Mouse (Mus musculus) erythroid progenitor cell, adult 5-6 weeks (primary cell): ENCODE measurements around the gene Cdkl4. TPM values are rescaled to one million over a fixed set of nuclear protein-coding genes. Genes with fewer than 3 reads are reported as not detected.
"Not testable (repeated sequence)": the region's sequence is repeated elsewhere in the genome, so short reads cannot be mapped to it uniquely, and the experiment has no call there.

ENCODE experiments used
- ATAC-seq: replicated peaks from 2 replicates; pipeline ENCODE4 v1.8.0; 2016; ENCODE audit warnings: moderate number of reproducible peaks, mild to moderate bottlenecking, moderate TSS enrichment, inconsistent platforms; ENCODE audit not compliant: poor library complexity, low FRiP score, severe bottlenecking
- total RNA-seq, 2 experiments: library from RNA; stranded (forward) in 1 of 2; stranded (reverse) in 1 of 2; fragments of 150-400 nt in 1 of 2; fragments of 186-747, 209-891 nt in 1 of 2; gene quantifications; 2 replicates each; pipeline versions ENCODE4 v1.2.3 to v1.2.4; 2015 to 2017; ENCODE audit warnings: low replicate concordance in 2 of 2

Cdkl4 gene
- total RNA-seq (2015; ENCODE audit: low replicate concordance) (2.2 TPM in 1 of 2 replicates, not detected in the other), total RNA-seq (2017; ENCODE audit: low replicate concordance) (not detected in 2 replicates)

- ATAC-seq = no peak
Measured at GRCm38 (mm10) chr17:80577639-80578038, at the start of gene Cdkl4. Cdkl4 (minus strand) TSS chr17:80577813.

GRCm38 (mm10) chr17:80624979-80625378 lies 47.4 kb upstream of the Cdkl4 start:
- ATAC-seq = no peak

- ATAC-seq = no peak
Measured at GRCm38 (mm10) chr17:80621691-80622090, 44.1 kb upstream of the Cdkl4 start.

DNA sequence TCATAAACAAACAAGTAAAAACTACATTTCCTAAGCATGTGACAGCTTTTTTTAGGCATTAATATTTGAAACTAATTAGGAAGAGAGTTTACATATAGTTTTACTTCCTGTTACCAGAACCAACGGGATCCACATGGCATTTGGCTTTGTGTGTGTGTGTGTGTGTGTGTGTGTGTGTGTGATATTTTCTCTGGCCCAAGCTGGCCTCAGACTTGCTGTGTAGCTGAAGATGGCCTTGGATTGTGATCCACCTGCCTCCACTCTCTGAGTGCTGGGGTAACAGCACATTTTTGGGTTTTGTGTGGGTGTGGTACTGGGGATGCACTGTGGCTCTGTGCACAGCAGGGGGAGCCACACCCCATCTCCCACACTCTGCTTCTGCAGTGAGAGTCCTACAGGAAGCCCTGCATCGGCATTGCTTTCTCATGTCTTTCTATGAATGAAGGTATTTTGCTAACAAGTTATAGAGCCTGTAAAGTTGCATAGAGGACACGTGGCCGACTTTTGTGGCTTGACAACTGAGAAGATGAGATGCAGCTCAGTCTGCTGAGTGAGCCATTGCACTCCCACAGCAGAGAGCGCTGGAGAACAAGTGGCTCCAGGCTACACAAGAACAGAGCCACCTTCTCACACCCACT lies 43.3 kb upstream of the Cdkl4 start:
- ATAC-seq = no peak

- ATAC-seq = no peak
Measured at GRCm38 (mm10) chr17:80619556-80619955, 41.9 kb upstream of the Cdkl4 start.

DNA sequence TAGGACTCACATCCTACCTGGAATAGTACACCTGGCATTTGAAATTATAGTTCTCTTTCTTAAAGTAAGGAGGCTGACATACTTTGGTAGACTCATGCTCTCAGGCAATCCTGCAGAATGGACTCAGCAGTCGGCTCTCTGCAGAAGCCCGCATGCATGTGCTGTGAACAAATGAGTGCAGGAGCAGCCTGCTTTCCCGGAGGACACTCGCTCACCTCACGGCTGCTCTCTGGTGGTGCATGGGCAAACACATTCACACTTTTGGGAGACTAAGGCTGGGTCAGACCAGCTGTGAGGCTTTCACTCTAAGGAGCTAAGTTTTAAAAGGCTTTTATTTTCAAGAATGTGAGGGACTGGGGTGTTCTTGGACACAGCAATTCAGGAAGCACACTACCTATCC lies 41.3 kb upstream of the Cdkl4 start:
- no peak for ATAC-seq

- ATAC-seq = no peak
Measured at GRCm38 (mm10) chr17:80603806-80604205, 26.2 kb upstream of the Cdkl4 start.

DNA sequence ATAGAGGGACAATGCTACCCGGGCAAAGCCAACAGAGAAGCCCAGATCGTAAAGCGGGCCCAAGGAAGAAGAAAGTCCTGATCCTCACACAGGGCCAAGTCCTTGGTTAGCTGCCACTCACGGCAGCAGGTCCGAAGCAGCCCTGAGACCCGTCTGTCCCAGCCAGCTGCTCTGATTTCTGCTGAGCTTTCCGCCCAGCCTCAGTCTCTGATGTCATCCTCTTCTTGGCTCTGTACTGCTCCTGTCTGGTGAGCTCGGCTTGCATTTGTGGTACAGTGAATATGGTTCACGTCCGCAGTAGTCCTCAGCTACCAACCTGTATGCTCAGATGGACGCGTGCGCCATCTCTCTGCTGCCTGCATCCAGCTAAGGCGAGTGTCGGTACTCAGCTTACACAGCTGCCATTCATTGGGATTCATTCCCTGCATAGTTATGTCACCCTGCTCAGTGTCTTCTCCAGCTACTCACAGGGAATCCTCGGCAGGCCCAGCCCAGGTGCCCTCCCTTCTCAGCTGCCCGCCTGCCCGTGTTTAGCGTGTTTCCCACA lies 25.5 kb upstream of the Cdkl4 start:
- no peak for ATAC-seq

DNA sequence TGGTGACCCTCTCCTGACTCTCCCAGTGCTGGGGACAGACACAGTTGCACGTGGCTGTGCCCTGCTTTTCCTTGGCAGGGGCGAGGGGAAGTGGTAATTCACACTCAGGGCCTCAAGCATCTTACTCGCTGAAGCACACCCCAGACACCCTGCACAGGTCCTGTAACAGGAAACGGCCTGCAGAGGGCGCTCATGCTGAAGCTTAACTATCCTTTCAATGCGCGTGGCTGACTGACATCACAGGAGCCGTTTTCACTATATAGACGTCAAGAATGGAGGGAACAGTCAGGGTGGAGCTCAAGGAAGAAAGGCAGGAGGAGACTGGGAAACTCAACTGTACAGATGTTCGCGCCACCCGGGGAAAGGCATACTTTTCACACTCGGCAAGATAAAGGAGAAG lies 23.8 kb upstream of the Cdkl4 start:
- no peak for ATAC-seq

- ATAC-seq = no peak
Measured at GRCm38 (mm10) chr17:80583051-80583450, 5.4 kb upstream of the Cdkl4 start.

DNA sequence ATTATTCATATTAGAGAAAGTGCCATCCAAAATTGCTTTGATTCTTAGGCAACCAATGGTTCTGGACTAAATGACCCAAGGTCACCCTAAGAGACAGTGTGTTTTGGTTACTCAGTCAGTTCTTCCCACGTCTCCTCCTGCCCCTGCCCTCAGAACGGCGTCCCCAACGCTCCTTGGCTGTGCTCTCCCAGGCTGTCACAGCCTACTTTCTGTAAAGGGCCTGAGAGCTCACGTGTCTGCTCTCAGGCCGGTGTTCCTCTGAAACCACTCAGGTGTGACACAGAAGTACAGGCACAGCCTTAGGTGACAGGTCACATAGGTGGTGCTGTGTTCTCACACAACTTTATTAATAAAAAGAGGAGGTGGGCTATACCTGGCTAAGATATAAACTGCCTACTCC lies 2.3 kb upstream of the Cdkl4 start:
- ATAC-seq = no peak

GRCm38 (mm10) chr17:80579089-80579488 lies 1.5 kb upstream of the Cdkl4 start:
- no peak for ATAC-seq

- ATAC-seq = no peak
Measured at GRCm38 (mm10) chr17:80578041-80578440, 428 bp upstream of the Cdkl4 start.

GRCm38 (mm10) chr17:80577214-80577613 lies 399 bp downstream of the Cdkl4 start:
- ATAC-seq = no peak

- ATAC-seq = no peak
Measured at GRCm38 (mm10) chr17:80575008-80575407, 2.6 kb downstream of the Cdkl4 start.

GRCm38 (mm10) chr17:80574471-80574965 lies 3.1 kb downstream of the Cdkl4 start:
- no peak for ATAC-seq

DNA sequence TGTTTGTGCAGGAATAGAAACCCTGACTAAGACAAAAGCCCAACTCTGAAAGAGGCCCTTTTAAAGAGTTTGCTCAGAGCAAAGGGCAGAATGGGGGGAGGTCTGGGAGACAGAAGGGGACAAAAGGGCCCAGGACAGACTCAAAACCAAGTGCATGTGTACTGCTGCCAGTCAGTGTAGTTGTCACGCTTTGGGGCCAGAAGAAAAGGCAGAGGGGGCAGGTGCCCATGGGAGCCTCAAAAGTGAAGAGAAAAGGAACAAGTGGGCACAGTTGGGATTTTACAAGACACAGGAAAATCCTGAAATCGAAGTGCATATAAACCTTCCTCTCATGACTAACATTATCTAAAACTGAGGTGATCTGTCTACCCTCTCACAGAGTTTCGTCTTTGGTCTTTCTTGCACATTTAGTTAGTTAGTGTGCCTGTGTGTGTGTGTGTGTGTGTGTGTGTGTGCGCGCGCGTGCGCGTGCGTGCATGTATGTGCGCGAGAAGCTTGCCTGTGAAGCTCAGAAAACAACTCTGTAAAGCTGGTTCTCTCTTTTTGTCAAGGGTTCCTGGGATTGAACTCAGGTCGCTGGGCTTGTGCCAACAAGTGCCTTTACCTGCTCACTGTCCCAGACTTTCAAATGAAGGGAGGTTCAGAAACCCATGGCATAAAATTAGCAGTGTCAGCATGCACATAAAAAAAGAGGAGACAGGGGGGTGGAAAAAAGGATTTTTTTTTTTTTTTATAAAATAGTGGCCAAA lies 5.3 kb downstream of the Cdkl4 start:
- ATAC-seq = no peak

DNA sequence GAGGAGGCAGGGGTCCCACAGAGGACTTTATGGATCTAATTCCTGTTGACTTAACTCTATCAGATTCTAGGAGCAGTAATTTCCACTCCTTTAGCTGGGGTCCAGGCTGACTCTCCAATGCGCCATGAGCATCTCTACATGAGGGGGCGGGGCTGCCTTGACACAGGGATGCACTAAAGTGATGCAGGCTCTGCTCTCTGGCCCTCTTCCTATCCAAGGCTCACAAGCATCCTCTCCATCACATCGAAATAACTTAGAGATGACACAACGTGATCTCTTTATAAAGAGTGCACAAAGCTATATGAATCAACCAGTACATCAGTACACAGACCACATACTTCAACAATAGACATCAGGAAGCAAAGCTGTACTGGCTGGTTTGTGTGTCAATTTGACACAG lies 6.2 kb downstream of the Cdkl4 start:
- ATAC-seq = no peak

DNA sequence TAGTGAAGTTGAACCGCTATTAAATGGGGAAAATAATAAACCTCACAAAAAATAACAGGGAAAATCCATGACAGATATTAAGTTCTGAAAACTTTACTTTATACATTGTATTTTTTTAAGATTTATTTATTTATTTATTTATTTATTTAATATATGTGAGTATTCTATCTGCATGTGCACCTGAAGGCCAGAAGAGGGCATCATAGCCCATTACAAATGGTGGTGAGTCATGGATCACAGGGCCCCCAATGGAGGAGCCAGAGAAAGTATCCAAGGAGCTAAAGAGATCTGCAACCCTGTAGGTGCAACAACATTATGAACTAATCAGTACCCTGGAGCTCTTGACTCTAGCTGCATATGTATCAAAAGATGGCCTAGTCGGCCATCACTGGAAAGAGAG lies 7.9 kb downstream of the Cdkl4 start:
- not testable (repeated sequence) for ATAC-seq

DNA sequence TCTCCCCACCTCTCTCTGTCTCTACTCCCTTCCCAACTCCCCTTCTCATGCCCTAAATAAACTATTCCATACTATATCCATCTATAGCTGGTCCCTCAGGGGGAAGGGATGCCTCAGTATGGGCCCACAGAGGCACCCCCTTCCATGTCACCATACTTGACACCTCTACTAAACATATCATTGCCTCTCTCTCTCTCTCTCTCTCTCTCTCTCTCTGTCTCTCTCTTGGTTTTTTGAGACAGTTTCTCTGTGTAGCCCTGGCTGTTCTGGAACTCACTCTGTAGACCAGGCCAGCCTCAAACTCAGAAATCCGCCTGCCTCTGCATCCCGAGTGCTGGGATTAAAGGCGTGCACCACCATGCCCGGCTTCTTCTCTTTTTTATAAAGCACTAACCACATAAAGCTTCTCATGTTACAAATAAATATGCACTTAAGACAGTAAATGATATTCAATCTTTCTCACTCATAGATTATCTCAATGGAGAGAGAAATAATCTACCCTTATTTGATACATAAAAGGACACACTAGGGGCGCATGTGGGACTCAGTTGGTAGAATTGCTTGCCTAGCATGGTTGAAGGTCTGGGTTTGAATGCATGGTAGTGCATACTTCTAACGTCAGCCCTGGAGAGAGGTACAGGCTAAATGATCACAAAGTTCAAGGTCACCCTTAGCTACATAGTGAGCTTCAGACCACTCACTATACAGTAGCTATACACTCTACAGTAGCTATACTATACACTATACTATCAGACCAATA lies 8.6 kb downstream of the Cdkl4 start:
- no peak for ATAC-seq
